Mouse (Mus musculus) heart, embryonic 15.5 days (tissue): Measurements from ENCODE around the gene Srpk2. TPM values are rescaled to one million over a fixed set of nuclear protein-coding genes. Genes with fewer than 3 reads are reported as not detected.
"Not testable (repeated sequence)": the region's sequence is repeated elsewhere in the genome, so short reads cannot be mapped to it uniquely, and the experiment has no call there.

Experiments
- ATAC-seq: fragments of 200-750 bp; cut with Nextera tagmentation; replicated peaks from 2 replicates; pipeline ENCODE4 v1.8.0; 2017; ENCODE audit warnings: low read depth, moderate TSS enrichment; ENCODE audit not compliant: insufficient number of reproducible peaks, insufficient read depth, low FRiP score
- H3K27ac ChIP-seq: fragments of 300-500 bp; sonication (generic); 2 replicates; pipeline ENCODE4 v1.5.1; 2015; ENCODE audit warnings: mild to moderate bottlenecking, inconsistent platforms
- H3K27me3 ChIP-seq: fragments of 300-500 bp; sonication (generic); 2 replicates; pipeline ENCODE4 v1.6.1; 2015; ENCODE audit warnings: inconsistent platforms
- H3K36me3 ChIP-seq: fragments of 300-500 bp; sonication (generic); 2 replicates; pipeline ENCODE4 v1.6.1; 2015; ENCODE audit warnings: mild to moderate bottlenecking, inconsistent platforms
- H3K4me1 ChIP-seq: fragments of 300-500 bp; sonication (generic); replicated peaks from 2 replicates; pipeline ENCODE4 v1.6.1; 2015; ENCODE audit warnings: inconsistent platforms
- H3K4me2 ChIP-seq: fragments of 300-500 bp; sonication (generic); 2 replicates; pipeline ENCODE4 v1.6.1; 2015; ENCODE audit warnings: inconsistent platforms, mild to moderate bottlenecking, moderate library complexity
- H3K4me3 ChIP-seq: fragments of 300-500 bp; sonication (generic); 2 replicates; pipeline ENCODE4 v1.5.1; 2015; ENCODE audit warnings: mild to moderate bottlenecking, inconsistent platforms
- H3K9ac ChIP-seq: fragments of 300-500 bp; sonication (generic); 2 replicates; pipeline ENCODE4 v1.6.1; 2015; ENCODE audit warnings: mild to moderate bottlenecking, inconsistent platforms
- H3K9me3 ChIP-seq: fragments of 300-500 bp; sonication (generic); replicated peaks from 2 replicates; pipeline ENCODE4 v1.6.1; 2016; ENCODE audit warnings: inconsistent platforms
- WGBS: fragments of 180-500 bp; shearing (Covaris S2); methylation state at CpG from one replicate; pipeline ENCODE4 v1.1.7; 2015; ENCODE audit warnings: mixed read lengths; 5-methylcytosine and 5-hydroxymethylcytosine counted together
- polyA plus RNA-seq: library from polyadenylated mRNA; unstranded; fragments of >200 nt; fragmentation: Nextera tagmentation; extraction: Ambion mirVana; gene quantifications from 2 replicates; pipeline ENCODE4 v1.2.1, GENCODE M21; 2015

Srpk2 gene
- polyA plus RNA-seq, 1 experiment from 2014 or later: 40.5 TPM

GRCm38 (mm10) chr5:23604036-23604705 lies 80.2 kb downstream of the Srpk2 start:
- Histone ChIP-seq H3K9ac (no peak overlapping the region), H3K9me3 (no peaks in the 10 kb centered on the region), H3K4me1 (peaks cover 11% of the 10 kb centered on the region), H3K4me3 (no peak overlapping the region), H3K36me3 (peaks cover 4% of the 10 kb centered on the region; the same call in 1 of the 2 replicates), H3K27me3 (no peaks in the 10 kb centered on the region), H3K4me2 (no peak overlapping the region), H3K27ac (no peak overlapping the region)
- no peak for ATAC-seq
- 83% methylated on average over 7 of the region's 7 CpGs for WGBS

GRCm38 (mm10) chr5:23599750-23600537 lies 84.5 kb downstream of the Srpk2 start:
- Histone ChIP-seq H3K27ac (no peak overlapping the region), H3K4me1 (peaks cover 24% of the 10 kb centered on the region), H3K4me2 (no peak overlapping the region), H3K9me3 (no peaks in the 10 kb centered on the region), H3K36me3 (peaks cover 4% of the 10 kb centered on the region; the same call in 1 of the 2 replicates), H3K9ac (no peak overlapping the region), H3K27me3 (no peaks in the 10 kb centered on the region), H3K4me3 (no peak overlapping the region)
- no peak for ATAC-seq
- 66% methylated on average over 5 of the region's 5 CpGs for WGBS

GRCm38 (mm10) chr5:23599171-23599570 lies 85.2 kb downstream of the Srpk2 start:
- ATAC-seq: no peak
- peaks cover 4% of the 10 kb centered on the region; the same call in 1 of the 2 replicates for H3K36me3 ChIP-seq
- H3K4me3 ChIP-seq: no peak overlapping the region
- 54% methylated on average over 3 of the region's 3 CpGs for WGBS
- H3K4me1 ChIP-seq: peaks cover 24% of the 10 kb centered on the region
- H3K27ac ChIP-seq: peak overlapping the region; percentile 32; the same call in 1 of the 2 replicates
- no peaks in the 10 kb centered on the region for H3K9me3 ChIP-seq
- no peaks in the 10 kb centered on the region for H3K27me3 ChIP-seq
- H3K4me2 ChIP-seq: no peak overlapping the region
- no peak overlapping the region for H3K9ac ChIP-seq

DNA sequence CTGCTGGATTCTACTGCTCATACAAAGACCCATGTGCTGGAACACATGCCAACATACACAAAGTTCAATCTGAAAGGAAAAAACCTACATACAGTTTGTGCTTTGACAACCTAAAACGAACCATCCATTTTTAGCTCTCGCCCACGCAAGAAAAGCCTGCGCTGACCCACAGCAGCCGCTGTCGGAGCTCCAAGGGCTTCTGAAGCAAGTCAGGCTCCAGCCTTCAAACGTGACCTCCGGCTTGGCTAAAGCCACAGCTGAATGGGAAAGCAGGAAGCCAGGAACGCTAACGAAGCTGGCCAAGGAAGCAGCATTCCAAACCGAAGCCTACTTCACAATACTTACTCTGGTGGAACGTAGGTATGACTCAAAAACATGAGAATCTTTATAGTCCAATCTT lies 85.9 kb downstream of the Srpk2 start:
- H3K9ac ChIP-seq: no peak overlapping the region
- H3K27me3 ChIP-seq: no peaks in the 10 kb centered on the region
- H3K27ac ChIP-seq: peak overlapping the region; percentile 32
- 37% methylated on average over 12 of the region's 12 CpGs for WGBS
- no peaks in the 10 kb centered on the region for H3K9me3 ChIP-seq
- peak; percentile 47; the same call in 1 of the 2 replicates for ATAC-seq
- H3K4me3 ChIP-seq: no peak overlapping the region
- peaks cover 4% of the 10 kb centered on the region; the same call in 1 of the 2 replicates for H3K36me3 ChIP-seq
- peaks cover 24% of the 10 kb centered on the region for H3K4me1 ChIP-seq
- H3K4me2 ChIP-seq: peak overlapping the region; percentile 35

- H3K27me3 ChIP-seq: no peaks in the 10 kb centered on the region
- H3K4me3 ChIP-seq: no peak overlapping the region
- peaks cover 24% of the 10 kb centered on the region for H3K4me1 ChIP-seq
- no peak overlapping the region for H3K9ac ChIP-seq
- H3K36me3 ChIP-seq: peaks cover 4% of the 10 kb centered on the region; the same call in 1 of the 2 replicates
- H3K27ac ChIP-seq: peak overlapping the region; percentile 32
- 0 out of 2 replicates have a peak, but pooled peaks have one; percentile 31 for ATAC-seq
- WGBS: 24% methylated on average over 1 of the region's 1 CpGs
- no peak overlapping the region; the same call in none of the 2 replicates for H3K4me2 ChIP-seq
- no peaks in the 10 kb centered on the region for H3K9me3 ChIP-seq
Observed at GRCm38 (mm10) chr5:23597999-23598398, 86.4 kb downstream of the Srpk2 start.

- no peak for ATAC-seq
- WGBS: 53% methylated on average over 8 of the region's 8 CpGs
Observed at GRCm38 (mm10) chr5:23597260-23597864, 87.1 kb downstream of the Srpk2 start.

GRCm38 (mm10) chr5:23596326-23596965 lies 88.0 kb downstream of the Srpk2 start:
- 81% methylated on average over 5 of the region's 5 CpGs for WGBS
- no peak overlapping the region for H3K4me2 ChIP-seq
- H3K36me3 ChIP-seq: peaks cover 1% of the 10 kb centered on the region; the same call in 1 of the 2 replicates
- H3K9ac ChIP-seq: no peak overlapping the region
- no peak for ATAC-seq
- H3K4me3 ChIP-seq: no peak overlapping the region
- no peak overlapping the region for H3K27ac ChIP-seq
- H3K9me3 ChIP-seq: no peaks in the 10 kb centered on the region
- no peaks in the 10 kb centered on the region for H3K27me3 ChIP-seq
- peaks cover 21% of the 10 kb centered on the region for H3K4me1 ChIP-seq

More at GRCm38 (mm10) chr5:23597260-23597864, 87.1 kb downstream of the Srpk2 start:
- no peak overlapping the region for H3K27ac ChIP-seq
- H3K36me3 ChIP-seq: peaks cover 4% of the 10 kb centered on the region; the same call in 1 of the 2 replicates
- H3K9me3 ChIP-seq: no peaks in the 10 kb centered on the region
- H3K4me1 ChIP-seq: peaks cover 24% of the 10 kb centered on the region
- no peak overlapping the region for H3K4me2 ChIP-seq
- no peak overlapping the region for H3K9ac ChIP-seq
- no peak overlapping the region for H3K4me3 ChIP-seq
- no peaks in the 10 kb centered on the region for H3K27me3 ChIP-seq

GRCm38 (mm10) chr5:23590298-23590697 lies 94.1 kb downstream of the Srpk2 start:
- not testable (repeated sequence) for H3K4me2 ChIP-seq, H3K27ac ChIP-seq, H3K27me3 ChIP-seq, H3K4me3 ChIP-seq, H3K36me3 ChIP-seq, H3K9ac ChIP-seq, ATAC-seq, H3K9me3 ChIP-seq
- peaks cover 13% of the 10 kb centered on the region; the same call in 1 of the 2 replicates for H3K4me1 ChIP-seq
- WGBS: 83% methylated on average over 5 of the region's 5 CpGs

- 63% methylated on average over 2 of the region's 2 CpGs for WGBS
- Histone ChIP-seq H3K9ac (no peak overlapping the region), H3K27me3 (no peaks in the 10 kb centered on the region), H3K9me3 (no peaks in the 10 kb centered on the region), H3K4me1 (peaks cover 13% of the 10 kb centered on the region; the same call in 1 of the 2 replicates), H3K27ac (no peak overlapping the region), H3K4me3 (no peak overlapping the region), H3K36me3 (no peaks in the 10 kb centered on the region), H3K4me2 (no peak overlapping the region)
- ATAC-seq: no peak
Observed at GRCm38 (mm10) chr5:23587614-23588013, 96.8 kb downstream of the Srpk2 start.

DNA sequence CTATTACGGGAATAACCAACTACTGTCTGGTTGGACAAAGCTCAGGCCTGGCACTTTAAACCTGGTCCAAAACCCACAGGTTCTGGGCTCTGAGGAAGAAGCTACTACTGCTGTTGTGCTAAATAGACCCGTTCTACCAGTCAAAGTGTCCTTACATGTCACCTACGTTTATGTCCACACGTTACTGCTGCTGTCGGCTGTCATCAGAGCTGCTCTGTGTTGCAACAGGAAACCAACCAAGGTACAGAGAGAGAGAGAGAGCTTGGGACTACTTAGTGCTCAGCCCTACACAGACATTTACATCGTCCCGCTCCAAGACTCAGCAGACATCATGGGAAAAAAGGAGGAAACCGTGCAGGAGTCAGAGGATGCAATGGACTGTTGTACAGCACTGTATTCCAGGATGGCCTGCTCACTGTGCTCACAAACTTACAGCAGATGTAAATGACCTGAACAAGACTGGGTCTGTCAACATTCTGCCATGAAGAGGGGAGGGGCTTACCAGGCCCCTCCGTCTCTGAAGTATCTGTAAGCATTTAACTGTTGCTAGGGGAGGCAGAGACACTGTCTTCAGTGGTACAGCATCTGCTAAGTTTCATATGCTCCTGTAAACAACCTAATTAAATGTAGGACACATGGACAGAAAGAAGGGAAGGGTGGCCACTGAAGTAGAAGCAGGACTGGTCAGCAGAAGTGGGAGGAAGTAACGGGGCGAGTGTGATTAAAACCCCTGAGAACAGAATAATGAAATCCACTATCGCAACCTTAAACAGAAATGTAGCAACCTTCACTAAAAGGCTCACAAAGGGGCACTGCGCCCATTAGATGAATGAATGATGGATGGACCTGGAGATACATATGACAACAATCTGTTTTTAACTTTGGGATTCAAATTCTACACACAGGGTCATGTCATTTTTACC lies 97.6 kb downstream of the Srpk2 start:
- H3K36me3 ChIP-seq: no peaks in the 10 kb centered on the region
- no peaks in the 10 kb centered on the region for H3K27me3 ChIP-seq
- no peaks in the 10 kb centered on the region for H3K9me3 ChIP-seq
- WGBS: 74% methylated on average over 13 of the region's 13 CpGs
- H3K9ac ChIP-seq: no peak overlapping the region
- H3K4me3 ChIP-seq: no peak overlapping the region
- no peak for ATAC-seq
- H3K4me2 ChIP-seq: no peak overlapping the region
- H3K27ac ChIP-seq: no peak overlapping the region
- peaks cover 13% of the 10 kb centered on the region; the same call in 1 of the 2 replicates for H3K4me1 ChIP-seq
